Mouse (Mus musculus) brown adipose tissue, adult 24 weeks (tissue): ENCODE results near the gene Cox7a1. TPM values are rescaled to one million over a fixed set of nuclear protein-coding genes. Genes with fewer than 3 reads are reported as not detected.

Source experiments
- H3K27ac ChIP-seq: fragments of 200-500 bp; replicated peaks from 2 replicates; pipeline ENCODE4 v1.5.1; 2012; ENCODE audit warnings: low read depth, mild to moderate bottlenecking, low read length
- H3K4me1 ChIP-seq: fragments of 200-500 bp; 2 replicates; pipeline ENCODE4 v1.6.1; 2012; ENCODE audit warnings: low read length, mixed read lengths; ENCODE audit not compliant: control insufficient read depth, insufficient read depth, insufficient read length
- H3K4me3 ChIP-seq: fragments of 200-500 bp; 2 replicates; pipeline ENCODE4 v1.5.1; 2012; ENCODE audit warnings: low read depth, mild to moderate bottlenecking, low read length, moderate library complexity; ENCODE audit not compliant: insufficient read depth
- polyA plus RNA-seq: library from polyadenylated mRNA; stranded (reverse); fragments of >200 nt; gene quantifications from 2 replicates; pipeline ENCODE4 v1.2.4, GENCODE M21; 2012; ENCODE audit not compliant: missing spikeins, insufficient read depth, insufficient read length

Gene Cox7a1
- polyA plus RNA-seq, result 3,242 and 3,950 TPM in 2 replicates

DNA sequence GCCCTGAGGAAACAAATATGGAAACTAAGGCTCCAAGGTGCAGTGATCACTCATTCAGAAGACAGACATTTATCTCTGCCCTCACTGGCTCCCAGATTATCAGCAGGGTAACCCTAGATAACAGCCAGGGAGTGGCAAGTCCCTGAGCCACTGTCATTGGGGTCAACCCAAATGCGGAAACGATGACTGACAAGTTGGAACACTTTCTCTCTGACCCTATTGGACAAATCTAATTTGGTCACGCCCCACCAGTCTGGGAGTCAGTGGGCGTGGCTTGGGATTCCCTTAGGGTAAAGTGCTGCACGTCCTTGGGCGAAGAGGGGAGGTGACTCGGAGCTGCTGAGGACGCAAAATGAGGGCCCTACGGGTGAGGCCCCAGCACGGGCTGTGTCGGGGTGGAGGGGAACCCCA is at the start of gene Cox7a1:
Gene Cox7a1 (plus strand): TSS at position 266 of the 411 bp plus-strand sequence.
- peak within 1 kb of the TSS; percentile 82 for H3K27ac ChIP-seq
- H3K4me1 ChIP-seq, result no peaks in the 10 kb centered on the region
- H3K4me3 ChIP-seq, result peak within 1 kb of the TSS; percentile 66

DNA sequence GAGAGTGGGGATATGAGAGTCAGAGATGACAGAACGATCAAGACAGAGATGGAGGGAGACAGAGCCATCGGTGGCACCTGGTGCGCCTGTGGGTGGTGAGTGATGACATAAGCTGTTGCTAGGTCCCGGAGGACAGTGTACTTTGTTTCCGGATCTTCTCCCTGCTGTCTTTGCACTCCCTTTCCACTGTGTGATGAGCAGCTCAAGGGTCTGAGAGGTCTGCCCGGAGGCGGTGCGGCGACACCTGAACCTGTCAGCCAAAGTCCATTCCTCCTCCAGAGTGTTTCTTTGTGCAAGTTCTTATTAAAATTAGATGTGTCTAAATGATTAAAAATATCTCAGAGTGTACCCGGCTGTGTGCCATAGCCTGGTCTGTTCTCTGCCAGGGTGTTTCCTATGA is 47.1 kb upstream of the Cox7a1 start:
- H3K4me1 ChIP-seq, result no peaks in the 10 kb centered on the region
- no peak overlapping the region for H3K4me3 ChIP-seq
- no peak overlapping the region for H3K27ac ChIP-seq

GRCm38 (mm10) chr7:30143170-30143554 is 40.8 kb upstream of the Cox7a1 start:
- no peak overlapping the region for H3K27ac ChIP-seq

GRCm38 (mm10) chr7:30143555-30144209 is 40.3 kb upstream of the Cox7a1 start:
- no peaks in the 10 kb centered on the region for H3K4me1 ChIP-seq
- peak overlapping the region; percentile 42 for H3K4me3 ChIP-seq
- H3K27ac ChIP-seq, result no peak overlapping the region

More at GRCm38 (mm10) chr7:30143170-30143554, 40.8 kb upstream of the Cox7a1 start:
- Histone ChIP-seq H3K4me3 (peak overlapping the region; percentile 42), H3K4me1 (no peaks in the 10 kb centered on the region)

DNA sequence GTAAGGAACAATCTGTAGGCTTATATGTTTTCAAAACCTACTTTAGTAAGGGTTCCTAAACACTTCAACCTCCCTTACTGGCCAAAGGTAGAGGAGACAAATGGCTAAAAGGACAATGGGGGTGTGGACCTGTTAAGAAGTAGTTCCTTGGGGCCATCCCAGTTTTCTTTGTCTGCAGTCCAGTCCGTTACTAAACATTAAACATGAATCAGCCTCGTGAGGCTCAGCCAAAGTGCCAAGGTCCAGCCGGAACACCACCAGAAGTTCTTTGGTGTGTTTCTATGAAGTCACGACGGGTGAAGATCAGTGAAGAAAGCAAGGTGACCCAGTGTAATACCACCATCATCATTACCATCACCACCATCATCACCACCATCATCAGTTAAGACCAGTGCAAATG is 36.9 kb upstream of the Cox7a1 start:
- no peaks in the 10 kb centered on the region for H3K4me1 ChIP-seq
- no peak overlapping the region for H3K27ac ChIP-seq
- H3K4me3 ChIP-seq, result no peak overlapping the region

GRCm38 (mm10) chr7:30154040-30154439 is 29.9 kb upstream of the Cox7a1 start:
- Histone ChIP-seq H3K27ac (no peak overlapping the region), H3K4me1 (no peaks in the 10 kb centered on the region), H3K4me3 (no peak overlapping the region)

DNA sequence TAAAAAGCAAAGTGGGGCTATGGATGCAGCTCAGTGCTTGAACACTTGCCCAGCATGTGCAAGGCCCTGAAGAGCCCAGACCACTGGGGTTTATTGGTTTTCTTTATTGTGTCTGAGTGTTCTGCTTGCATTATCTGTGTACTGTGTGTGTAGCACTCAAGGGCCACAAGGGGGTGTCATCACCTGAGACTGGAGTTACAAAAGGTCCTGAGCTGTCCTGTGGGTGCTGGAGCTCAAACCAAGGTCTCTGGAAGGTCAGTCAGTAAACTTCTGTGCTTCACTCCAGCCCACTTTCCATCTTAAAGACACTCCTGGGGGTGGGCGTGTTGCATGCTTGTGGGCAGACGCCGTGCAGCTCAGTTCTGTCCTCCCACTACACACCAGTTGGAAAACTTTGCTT is 28.4 kb upstream of the Cox7a1 start:
- no peak overlapping the region for H3K27ac ChIP-seq
- H3K4me1 ChIP-seq, result no peaks in the 10 kb centered on the region
- no peak overlapping the region for H3K4me3 ChIP-seq

DNA sequence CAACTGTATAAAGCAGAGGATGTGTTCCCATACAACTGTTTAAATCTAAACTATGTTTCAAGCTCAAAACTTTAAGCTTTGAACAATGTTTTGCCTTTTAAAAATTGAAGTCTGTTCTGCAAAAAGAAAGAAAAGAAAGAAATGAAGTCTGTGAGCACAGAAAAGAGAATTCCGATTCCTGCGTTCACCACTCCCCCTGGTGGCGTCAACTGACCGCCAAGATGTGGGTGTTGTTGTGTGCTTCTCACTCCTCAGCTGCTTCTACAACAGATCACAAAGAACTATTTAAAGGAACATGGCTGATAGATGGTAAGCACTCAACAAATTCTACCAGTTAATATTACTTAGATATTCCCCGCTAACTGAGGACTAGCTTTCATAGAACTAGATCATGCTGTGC is 20.8 kb upstream of the Cox7a1 start:
- H3K4me3 ChIP-seq, result no peak overlapping the region
- no peak overlapping the region for H3K27ac ChIP-seq
- no peaks in the 10 kb centered on the region for H3K4me1 ChIP-seq

DNA sequence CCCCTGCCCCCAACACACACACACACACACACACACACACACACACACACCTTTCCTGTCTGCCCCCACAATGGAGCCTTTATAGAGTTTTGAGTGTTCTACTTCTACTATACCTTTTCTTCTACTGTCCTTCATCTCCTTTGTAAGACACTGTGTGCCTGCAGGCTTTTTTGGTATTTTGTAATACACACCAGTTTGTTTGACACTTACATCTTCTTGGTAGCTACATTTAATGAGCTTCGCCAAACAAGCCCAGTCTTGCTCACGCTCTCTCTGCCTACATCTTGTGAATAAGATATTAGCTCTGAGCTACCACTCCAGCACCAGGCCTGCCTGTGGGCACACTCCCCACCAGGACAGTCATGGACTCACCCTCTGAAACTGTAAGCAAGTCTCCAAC is 19.2 kb upstream of the Cox7a1 start:
- H3K4me1 ChIP-seq, result no peaks in the 10 kb centered on the region
- H3K27ac ChIP-seq, result no peak overlapping the region
- no peak overlapping the region for H3K4me3 ChIP-seq

- Histone ChIP-seq H3K4me3 (peak overlapping the region; percentile 94), H3K27ac (peak overlapping the region; percentile 76), H3K4me1 (peaks cover 3% of the 10 kb centered on the region; the same call in 1 of the 2 replicates)
Observed at GRCm38 (mm10) chr7:30168914-30169582, 14.9 kb upstream of the Cox7a1 start.

- peak within 1 kb of the TSS; percentile 96 for H3K27ac ChIP-seq
- H3K4me3 ChIP-seq, result peak within 1 kb of the TSS; percentile 94
- H3K4me1 ChIP-seq, result peaks cover 3% of the 10 kb centered on the region; the same call in 1 of the 2 replicates
Observed at GRCm38 (mm10) chr7:30169583-30170282, 14.2 kb upstream of the Cox7a1 start, which contains the start of gene Zfp146. Zfp146 (minus strand) TSS chr7:30169750.

GRCm38 (mm10) chr7:30170283-30170951 is 13.5 kb upstream of the Cox7a1 start:
- H3K4me1 ChIP-seq, result peaks cover 3% of the 10 kb centered on the region; the same call in 1 of the 2 replicates
- H3K4me3 ChIP-seq, result peak overlapping the region; percentile 74
- no peak overlapping the region for H3K27ac ChIP-seq

DNA sequence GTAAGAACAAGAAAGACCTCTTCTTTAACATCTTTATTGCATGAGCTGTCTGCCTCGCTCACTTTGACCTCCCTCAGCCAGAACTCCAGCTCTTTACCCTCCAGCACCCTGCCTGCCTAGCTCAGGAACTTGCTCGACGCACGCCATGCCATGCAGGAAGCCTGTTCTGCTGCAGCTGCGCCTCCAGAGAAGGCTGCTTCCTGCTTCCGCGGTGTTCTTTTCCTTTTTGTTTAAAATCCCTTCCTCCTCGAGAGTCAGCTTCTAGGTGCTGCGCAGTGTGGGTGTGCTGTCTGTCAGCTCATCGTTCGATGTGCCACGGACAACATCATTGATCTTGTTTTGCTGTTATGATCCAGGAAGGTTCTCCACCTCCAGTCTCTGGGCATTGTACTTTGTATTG is 7.5 kb upstream of the Cox7a1 start:
- Histone ChIP-seq H3K27ac (no peak overlapping the region), H3K4me1 (no peaks in the 10 kb centered on the region), H3K4me3 (no peak overlapping the region)

GRCm38 (mm10) chr7:30178256-30178655 is 5.7 kb upstream of the Cox7a1 start:
- Histone ChIP-seq H3K27ac (no peak overlapping the region), H3K4me3 (no peak overlapping the region), H3K4me1 (no peaks in the 10 kb centered on the region)

DNA sequence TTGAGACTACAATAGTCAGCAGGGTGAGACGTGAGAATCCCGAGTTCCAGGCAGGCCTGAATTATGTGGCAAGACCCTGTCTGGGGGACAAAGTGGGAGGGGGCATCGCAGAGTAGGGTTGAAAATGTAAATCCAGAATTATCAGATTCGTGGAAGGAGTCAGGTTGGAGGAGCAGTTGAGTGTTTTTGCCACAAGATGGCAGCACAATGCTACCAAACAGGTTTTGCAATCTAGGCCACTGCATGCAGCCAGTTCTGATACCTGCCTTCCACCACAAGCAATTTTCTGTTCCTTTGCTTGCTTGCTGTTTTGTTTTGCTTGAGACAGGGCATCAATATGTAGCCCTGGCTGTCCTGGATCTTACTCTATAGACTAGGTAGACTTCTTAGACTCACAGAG is 2.6 kb upstream of the Cox7a1 start:
- H3K27ac ChIP-seq, result no peak overlapping the region
- H3K4me1 ChIP-seq, result no peaks in the 10 kb centered on the region
- no peak overlapping the region for H3K4me3 ChIP-seq
